Mouse (Mus musculus): ENCODE data around the gene Hist1h2bm. TPM values are rescaled to one million over a fixed set of nuclear protein-coding genes. Genes with fewer than 3 reads are reported as not detected.
"Not testable (repeated sequence)": the region's sequence is repeated elsewhere in the genome, so short reads cannot be mapped to it uniquely, and the experiment has no call there.

The Hist1h2bm gene
- polyA plus RNA-seq (2016; fragmentation: Nextera tagmentation; extraction: Ambion mirVana): 5.7 and 6.0 TPM in 2 replicates

DNA sequence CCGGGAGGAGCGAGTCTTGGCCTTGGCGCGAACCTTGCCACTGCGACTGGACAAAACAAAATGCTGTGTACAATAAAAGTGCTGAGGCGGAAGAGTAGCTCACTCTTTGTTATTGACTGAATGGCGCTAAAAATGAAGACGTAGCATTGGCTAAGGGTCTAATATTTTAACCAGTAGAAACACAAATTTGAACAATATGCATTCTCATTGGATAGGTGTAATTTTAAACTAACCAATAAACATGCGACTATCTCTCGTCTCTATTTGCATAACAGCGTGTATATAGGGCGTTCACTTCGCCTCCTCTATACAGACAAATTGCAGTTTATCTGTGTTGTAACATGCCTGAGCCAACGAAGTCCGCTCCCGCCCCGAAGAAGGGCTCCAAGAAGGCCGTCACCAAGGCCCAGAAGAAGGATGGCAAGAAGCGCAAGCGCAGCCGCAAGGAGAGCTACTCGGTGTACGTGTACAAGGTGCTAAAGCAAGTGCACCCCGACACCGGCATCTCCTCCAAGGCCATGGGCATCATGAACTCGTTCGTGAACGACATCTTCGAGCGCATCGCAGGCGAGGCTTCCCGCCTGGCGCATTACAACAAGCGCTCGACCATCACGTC lies at the start of gene Hist1h2bm:
Gene Hist1h2bm, plus strand, starts transcription at position 288 of the 616 bp plus-strand sequence.
- H3K4me3 ChIP-seq: peak within 1 kb of the TSS; percentile 57
- WGBS: under 1% methylated on average over 37 of the region's 37 CpGs
- not testable (repeated sequence) for H3K9me3 ChIP-seq; H3K36me3 ChIP-seq (replicated peaks); H3K27me3 ChIP-seq (replicated peaks; ENCODE audit: low read depth, poor library complexity, severe bottlenecking)
- DNase-seq (ENCODE audit: low spot score): peak; percentile 82
- H3K27ac ChIP-seq (replicated peaks): peak within 1 kb of the TSS; percentile 96
- H3K4me1 ChIP-seq: peaks cover 31% of the 10 kb centered on the region

GRCm38 (mm10) chr13:21677305-21677704 lies 44.5 kb upstream of the Hist1h2bm start, which contains the start of gene Olfr1360:
Olfr1360 (minus strand) TSS chr13:21677405.
- H3K4me1 ChIP-seq: no peaks in the 10 kb centered on the region
- H3K27ac ChIP-seq (replicated peaks): no peak within 1 kb of the TSS
- H3K27me3 ChIP-seq (replicated peaks; ENCODE audit: low read depth, poor library complexity, severe bottlenecking): no peaks in the 10 kb centered on the region
- no peak for DNase-seq (ENCODE audit: low spot score)
- no peaks in the 10 kb centered on the region for H3K36me3 ChIP-seq (replicated peaks)
- no peaks in the 10 kb centered on the region for H3K9me3 ChIP-seq
- 82% methylated on average over 2 of the region's 2 CpGs for WGBS
- H3K4me3 ChIP-seq: no peak within 1 kb of the TSS

DNA sequence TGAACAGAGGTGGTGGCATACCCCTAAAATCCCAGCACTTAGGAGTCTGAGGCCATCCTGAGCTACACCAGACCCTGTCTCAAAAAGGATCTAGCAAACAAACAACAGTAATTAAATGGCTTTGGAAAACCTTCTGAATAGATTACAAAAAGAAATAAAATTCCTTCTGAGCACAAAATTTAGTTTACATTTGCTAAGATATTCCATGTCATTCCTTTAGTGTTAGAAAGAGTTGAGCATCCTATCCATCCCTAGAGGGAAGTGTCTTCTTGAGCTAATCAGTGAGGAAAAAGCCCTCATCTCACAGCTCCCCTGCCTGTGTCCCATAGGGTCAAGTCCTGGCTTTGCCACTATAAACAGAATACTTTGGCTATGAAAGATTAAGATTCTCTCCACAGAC lies 24.0 kb upstream of the Hist1h2bm start, which contains the start of gene Olfr1359:
Gene Olfr1359, plus strand, starts transcription at position 301 of the 400 bp plus-strand sequence.
- no peak for DNase-seq (ENCODE audit: low spot score)
- no peak within 1 kb of the TSS for H3K27ac ChIP-seq (replicated peaks)

DNA sequence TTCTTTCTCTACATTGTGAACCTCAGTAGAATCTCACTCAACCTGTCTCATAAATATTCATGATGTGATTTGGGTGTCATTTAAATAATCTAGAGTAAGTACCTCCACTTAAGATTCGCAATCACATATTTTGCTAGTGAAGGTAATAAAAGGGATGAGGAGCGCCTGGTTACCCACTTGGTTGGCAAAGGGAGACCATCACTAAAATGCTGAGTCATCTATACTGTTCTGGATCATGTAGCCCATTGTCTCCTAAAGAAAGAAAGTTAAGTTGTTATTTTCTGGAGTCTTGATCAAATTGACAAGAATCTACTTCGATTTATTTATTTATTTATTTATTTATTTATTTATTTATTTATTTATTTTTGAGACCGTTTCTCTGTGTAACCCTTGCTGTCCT lies 15.2 kb upstream of the Hist1h2bm start:
- H3K4me3 ChIP-seq: no peak overlapping the region
- no peaks in the 10 kb centered on the region for H3K9me3 ChIP-seq
- H3K36me3 ChIP-seq (replicated peaks): no peaks in the 10 kb centered on the region
- DNase-seq (ENCODE audit: low spot score): no peak
- no peak overlapping the region for H3K27ac ChIP-seq (replicated peaks)
- H3K27me3 ChIP-seq (replicated peaks; ENCODE audit: low read depth, poor library complexity, severe bottlenecking): no peaks in the 10 kb centered on the region
- H3K4me1 ChIP-seq: peaks cover 4% of the 10 kb centered on the region; the same call in 1 of the 2 replicates
- 74% methylated on average over 4 of the region's 4 CpGs for WGBS

More for the DNA sequence above, 24.0 kb upstream of the Hist1h2bm start, which contains the start of gene Olfr1359:
- H3K4me3 ChIP-seq: no peak within 1 kb of the TSS
- no peaks in the 10 kb centered on the region for H3K4me1 ChIP-seq
- H3K9me3 ChIP-seq: no peaks in the 10 kb centered on the region
- no peaks in the 10 kb centered on the region for H3K27me3 ChIP-seq (replicated peaks; ENCODE audit: low read depth, poor library complexity, severe bottlenecking)
- no peaks in the 10 kb centered on the region for H3K36me3 ChIP-seq (replicated peaks)

DNA sequence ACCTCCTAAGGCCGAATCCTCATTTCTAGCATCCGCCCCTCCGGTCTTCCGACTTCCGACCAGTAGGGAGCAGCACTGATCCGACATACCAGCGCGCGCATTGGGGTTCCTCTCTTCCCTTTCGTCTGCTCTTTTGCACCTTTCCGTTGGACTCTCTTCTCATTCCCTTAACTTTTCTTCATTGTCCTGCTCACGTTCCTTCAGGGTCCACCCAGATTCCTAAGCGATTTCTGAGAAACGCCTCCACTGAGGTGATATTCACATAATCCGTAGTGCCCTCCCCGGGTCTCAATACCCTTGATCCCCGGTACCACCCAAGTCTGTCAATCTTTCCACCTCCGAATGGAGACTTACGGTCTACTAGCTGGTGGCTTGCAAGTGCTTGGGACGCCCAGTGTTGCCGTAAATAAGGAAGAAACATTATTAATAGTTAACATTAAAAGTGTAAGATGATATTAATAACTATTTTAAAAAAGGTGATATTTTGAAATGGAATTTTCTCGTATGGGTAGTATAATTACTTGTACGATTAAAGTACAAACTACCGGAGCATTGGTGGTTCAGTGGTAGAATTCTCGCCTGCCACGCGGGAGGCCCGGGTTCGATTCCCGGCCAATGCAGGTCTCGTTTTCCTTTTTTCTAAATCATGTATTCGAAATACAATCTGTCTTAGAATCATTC lies 11.7 kb upstream of the Hist1h2bm start:
- Histone ChIP-seq H3K27me3 (replicated peaks; ENCODE audit: low read depth, poor library complexity, severe bottlenecking) (no peaks in the 10 kb centered on the region), H3K4me3 (peak overlapping the region; percentile 71), H3K27ac (replicated peaks) (peak overlapping the region; percentile 86), H3K9me3 (no peaks in the 10 kb centered on the region), H3K4me1 (peaks cover 10% of the 10 kb centered on the region), H3K36me3 (replicated peaks) (no peaks in the 10 kb centered on the region)
- peak; percentile 89 for DNase-seq (ENCODE audit: low spot score)
- WGBS: under 1% methylated on average over 32 of the region's 32 CpGs

GRCm38 (mm10) chr13:21710821-21711525 lies 10.9 kb upstream of the Hist1h2bm start:
- 3% methylated on average over 22 of the region's 22 CpGs for WGBS
- no peaks in the 10 kb centered on the region for H3K27me3 ChIP-seq (replicated peaks; ENCODE audit: low read depth, poor library complexity, severe bottlenecking)
- no peaks in the 10 kb centered on the region for H3K36me3 ChIP-seq (replicated peaks)
- peak overlapping the region; percentile 66 for H3K27ac ChIP-seq (replicated peaks)
- DNase-seq (ENCODE audit: low spot score): peak; percentile 75
- peaks cover 14% of the 10 kb centered on the region for H3K4me1 ChIP-seq
- peak overlapping the region; percentile 71 for H3K4me3 ChIP-seq
- no peaks in the 10 kb centered on the region for H3K9me3 ChIP-seq

DNA sequence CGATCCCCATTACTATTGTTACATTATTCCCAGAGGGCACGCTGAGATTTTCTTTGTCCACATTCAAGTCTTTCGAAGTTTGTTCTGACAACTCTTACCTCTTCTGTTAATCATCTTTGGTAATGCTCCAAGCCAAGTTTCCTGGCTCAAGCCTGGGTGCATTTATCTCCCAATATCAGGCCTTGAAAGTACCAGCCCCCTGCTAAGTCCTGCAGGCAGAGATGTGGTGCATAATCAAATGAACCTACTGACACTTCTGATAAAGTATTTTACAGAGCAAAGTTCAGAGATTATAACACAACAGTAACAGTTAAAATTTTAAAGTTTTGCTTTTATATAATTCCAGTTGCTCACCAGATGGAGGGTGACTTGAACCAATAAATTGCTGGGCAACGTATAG lies 10.1 kb upstream of the Hist1h2bm start:
- H3K27me3 ChIP-seq (replicated peaks; ENCODE audit: low read depth, poor library complexity, severe bottlenecking): no peaks in the 10 kb centered on the region
- no peak for DNase-seq (ENCODE audit: low spot score)
- no peaks in the 10 kb centered on the region for H3K36me3 ChIP-seq (replicated peaks)
- H3K27ac ChIP-seq (replicated peaks): no peak overlapping the region
- peak overlapping the region; percentile 71 for H3K4me3 ChIP-seq
- H3K4me1 ChIP-seq: peaks cover 14% of the 10 kb centered on the region
- WGBS: 35% methylated on average over 4 of the region's 4 CpGs
- H3K9me3 ChIP-seq: no peaks in the 10 kb centered on the region

GRCm38 (mm10) chr13:21714725-21715124 lies 7.1 kb upstream of the Hist1h2bm start:
- peak; percentile 57 for DNase-seq (ENCODE audit: low spot score)
- 2% methylated on average over 7 of the region's 7 CpGs for WGBS
- Histone ChIP-seq H3K4me3 (peak overlapping the region; percentile 61), H3K27ac (replicated peaks) (peak overlapping the region; percentile 93), H3K27me3 (replicated peaks; ENCODE audit: low read depth, poor library complexity, severe bottlenecking) (no peaks in the 10 kb centered on the region), H3K4me1 (peaks cover 24% of the 10 kb centered on the region), H3K36me3 (replicated peaks) (no peaks in the 10 kb centered on the region), H3K9me3 (no peaks in the 10 kb centered on the region)

- Histone ChIP-seq H3K4me3 (peak overlapping the region; percentile 61), H3K4me1 (peaks cover 28% of the 10 kb centered on the region), H3K27me3 (replicated peaks; ENCODE audit: low read depth, poor library complexity, severe bottlenecking) (no peaks in the 10 kb centered on the region), H3K27ac (replicated peaks) (peak overlapping the region; percentile 93), H3K9me3 (no peaks in the 10 kb centered on the region), H3K36me3 (replicated peaks) (no peaks in the 10 kb centered on the region)
- peak; percentile 50 for DNase-seq (ENCODE audit: low spot score)
- WGBS: 1% methylated on average over 22 of the region's 22 CpGs
These were observed 6.5 kb upstream of the Hist1h2bm start for GRCm38 (mm10) chr13:21715131-21715863.

DNA sequence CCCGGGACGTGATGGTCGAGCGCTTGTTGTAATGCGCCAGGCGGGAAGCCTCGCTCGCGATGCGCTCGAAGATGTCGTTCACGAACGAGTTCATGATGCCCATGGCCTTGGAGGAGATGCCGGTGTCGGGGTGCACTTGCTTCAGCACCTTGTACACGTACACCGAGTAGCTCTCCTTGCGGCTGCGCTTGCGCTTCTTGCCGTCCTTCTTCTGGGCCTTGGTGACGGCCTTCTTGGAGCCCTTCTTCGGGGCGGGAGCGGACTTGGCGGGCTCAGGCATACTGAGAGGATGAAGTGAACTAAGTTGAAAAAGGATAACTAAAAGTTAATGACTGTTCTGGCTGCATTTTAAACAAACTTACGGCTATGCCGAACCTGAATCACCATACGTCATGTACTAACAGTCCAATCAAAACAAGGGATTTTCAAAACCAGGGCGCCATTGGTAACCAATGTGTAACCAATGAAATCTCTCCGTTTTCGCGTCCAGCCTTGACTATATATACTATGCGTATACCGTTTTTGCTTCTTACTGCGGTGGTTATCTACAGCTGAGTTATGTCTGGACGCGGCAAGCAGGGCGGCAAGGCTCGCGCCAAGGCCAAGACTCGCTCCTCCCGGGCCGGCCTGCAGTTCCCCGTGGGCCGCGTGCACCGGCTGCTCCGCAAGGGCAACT lies 5.8 kb upstream of the Hist1h2bm start, which contains the start of the genes Hist1h2bl and Hist1h2ai:
Gene Hist1h2bl, minus strand, starts transcription at position 280 of the 676 bp plus-strand sequence.
Gene Hist1h2ai, plus strand, starts transcription at position 559 of the 676 bp plus-strand sequence.
- H3K36me3 ChIP-seq (replicated peaks); H3K27me3 ChIP-seq (replicated peaks; ENCODE audit: low read depth, poor library complexity, severe bottlenecking); H3K9me3 ChIP-seq: not testable (repeated sequence)
- peak; percentile 83 for DNase-seq (ENCODE audit: low spot score)
- Histone ChIP-seq H3K4me3 (peak within 1 kb of the TSS; percentile 64), H3K4me1 (peaks cover 35% of the 10 kb centered on the region), H3K27ac (replicated peaks) (peak within 1 kb of the TSS; percentile 95)
- WGBS: under 1% methylated on average over 41 of the region's 50 CpGs

DNA sequence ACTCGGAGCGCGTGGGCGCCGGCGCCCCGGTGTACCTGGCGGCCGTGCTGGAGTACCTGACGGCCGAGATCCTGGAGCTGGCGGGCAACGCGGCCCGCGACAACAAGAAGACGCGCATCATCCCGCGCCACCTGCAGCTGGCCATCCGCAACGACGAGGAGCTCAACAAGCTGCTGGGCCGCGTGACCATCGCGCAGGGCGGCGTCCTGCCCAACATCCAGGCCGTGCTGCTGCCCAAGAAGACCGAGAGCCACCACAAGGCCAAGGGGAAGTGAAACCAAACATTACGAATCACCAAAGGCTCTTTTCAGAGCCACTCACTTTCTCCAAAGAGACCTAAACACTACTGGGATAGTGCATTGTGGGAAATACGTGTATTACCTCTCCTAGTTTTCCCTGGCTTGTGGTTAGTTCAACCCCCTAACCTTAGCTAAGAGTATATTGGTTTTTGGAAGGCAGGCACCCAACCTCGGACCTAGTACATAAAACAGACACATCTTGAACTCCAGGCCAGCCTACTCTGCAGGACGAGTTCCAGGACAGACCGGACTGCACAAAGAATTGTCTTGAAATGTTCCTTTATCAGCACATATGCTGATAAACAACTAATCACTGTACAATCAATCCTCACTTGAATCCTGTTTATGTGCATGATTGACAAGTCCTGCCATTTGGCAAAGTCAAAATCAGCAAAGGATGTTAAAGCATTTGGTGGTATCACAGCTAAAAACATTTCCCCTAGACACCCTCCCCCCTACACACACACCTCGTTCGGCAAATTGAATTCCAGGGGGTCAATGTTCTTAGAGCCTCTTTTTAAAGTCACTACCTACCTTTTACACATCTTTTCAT lies 5.1 kb upstream of the Hist1h2bm start:
- under 1% methylated on average over 16 of the region's 38 CpGs for WGBS
- H3K36me3 ChIP-seq (replicated peaks); H3K27me3 ChIP-seq (replicated peaks; ENCODE audit: low read depth, poor library complexity, severe bottlenecking); H3K9me3 ChIP-seq: not testable (repeated sequence)
- peak; percentile 62 for DNase-seq (ENCODE audit: low spot score)
- Histone ChIP-seq H3K4me3 (peak overlapping the region; percentile 64), H3K27ac (replicated peaks) (peak overlapping the region; percentile 95), H3K4me1 (peaks cover 32% of the 10 kb centered on the region)

Measured in embryonic facial prominence, embryonic 10.5 days (tissue).